Mouse (Mus musculus) left cerebral cortex, postnatal 14 days (tissue): ENCODE results near the gene Mpped2. TPM values are rescaled to one million over a fixed set of nuclear protein-coding genes. Genes with fewer than 3 reads are reported as not detected.
A peak's percentile ranks its signal among the peaks of the same experiment; 100 is the strongest.

Experiments used
- DNase-seq, 2 experiments: peaks; one replicate each; pipeline ENCODE4 v3.0.0; 2021 to 2022; ENCODE audit warnings: low spot score in 2 of 2, mixed read lengths in 1 of 2
- intact Hi-C: fragments of 180-260 bp; cut with DNase I; formaldehyde crosslinking; loops from one replicate; pipeline ENCODE4 v1.15.1; 2025
- long read RNA-seq, 2 experiments: library from polyadenylated mRNA; stranded (forward); transcript quantifications; one replicate each; pipeline ENCODE4 v2.0.0; 2021
- total RNA-seq, 2 experiments: library from RNA; stranded (reverse); gene quantifications; 2 replicates each; pipeline ENCODE4 v1.2.3; 2021

Gene Mpped2
- total RNA-seq, result 10 to 100 TPM; 44.3 to 44.5 TPM
- long read RNA-seq, experiment 1, transcript Mpped2-202 (7 exons, 2,848 nt), result major isoform, 36 of 57 reads
- long read RNA-seq, experiment 1, partial matches to known transcripts, result 4 of 57 reads
- long read RNA-seq, experiment 1, other reads (novel, unspliced or antisense), result 16 of 57 reads
- long read RNA-seq, experiment 2, transcript Mpped2-202 (7 exons, 2,848 nt), result major isoform, 21 of 35 reads
- long read RNA-seq, experiment 2, partial matches to known transcripts, result 2 of 35 reads
- long read RNA-seq, experiment 2, other reads (novel, unspliced or antisense), result 8 of 35 reads

DNA sequence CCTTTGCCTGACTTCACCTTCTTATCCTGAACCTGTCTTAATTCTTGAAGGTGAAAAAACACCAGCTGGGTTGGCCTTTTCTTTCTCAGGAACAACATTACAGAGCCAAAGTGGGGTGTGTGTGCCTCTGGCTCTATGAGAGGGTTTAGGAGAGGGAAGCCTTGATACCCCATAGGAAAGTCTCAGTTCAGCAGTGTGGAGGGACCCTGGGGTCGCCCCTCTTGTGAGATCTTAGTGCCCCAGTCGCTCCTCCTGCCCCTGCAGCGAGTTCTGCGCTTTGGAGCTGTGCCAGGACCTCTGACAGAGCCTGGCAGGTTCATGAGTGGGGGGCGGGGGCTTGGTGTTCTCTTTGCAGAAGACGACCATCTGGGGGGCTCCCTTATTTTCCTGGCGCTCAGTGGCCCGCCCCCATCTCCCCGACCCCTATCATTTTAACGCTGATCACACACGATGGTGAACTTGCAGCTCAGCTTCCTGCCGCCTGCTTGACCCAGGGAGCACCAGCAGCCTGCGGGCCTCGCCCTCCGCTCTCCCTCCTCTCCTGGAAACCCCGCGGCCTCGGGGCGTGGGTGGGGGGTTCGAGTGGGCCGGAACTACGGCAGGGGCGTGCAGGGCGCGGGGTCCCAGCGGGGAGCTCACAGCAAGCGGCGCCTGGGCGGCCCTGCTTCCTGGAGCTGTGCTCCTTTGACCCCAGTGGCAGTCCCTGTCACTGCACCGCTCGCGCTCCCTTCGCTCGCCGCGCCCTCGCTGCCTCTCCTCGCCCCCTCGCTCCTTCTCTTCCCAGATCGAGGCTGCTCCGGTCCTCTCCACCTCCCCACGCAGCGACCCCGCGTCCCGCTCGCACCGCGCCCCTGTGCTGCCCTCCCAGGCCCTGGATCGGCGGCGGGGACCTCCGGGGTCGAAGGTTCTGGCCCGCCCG lies at the start of gene Mpped2:
TSS of gene Mpped2 (plus strand) at position 487 of the 919 bp plus-strand sequence.
- intact Hi-C loops, result loop anchor here (1.0 to 10.0 kb wide), 3 partner anchors 178 to 338 kb away; no protein-coding TSS in a partner anchor
- peak; percentile 53 to 57 for DNase-seq

DNA sequence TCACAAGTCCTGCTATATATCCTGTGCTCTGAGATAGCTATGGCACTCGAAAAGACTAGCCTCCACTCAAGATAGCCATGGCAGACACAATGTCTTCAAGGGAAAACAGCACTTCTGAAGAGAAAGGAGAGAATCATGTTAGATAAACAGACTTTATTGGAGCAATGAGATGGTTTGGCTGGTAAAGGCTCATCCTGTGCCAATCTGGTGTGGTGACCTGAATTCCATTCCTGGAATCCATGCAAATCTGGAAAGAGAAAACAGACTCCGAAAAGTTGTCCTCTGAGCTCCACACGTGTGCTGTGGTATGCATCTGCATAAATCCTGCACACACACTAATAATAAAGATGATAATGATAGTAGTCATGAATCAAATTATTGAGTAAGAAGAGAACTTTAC lies 48.3 kb upstream of the Mpped2 start:
- intact Hi-C loops, result loop anchor here (10.0 kb wide), 1 partner anchor 130 kb away; no protein-coding TSS in a partner anchor
- no peak for DNase-seq

- intact Hi-C loops, result loop anchor here (10.0 kb wide), 1 partner anchor 135 kb away; no protein-coding TSS in a partner anchor
- DNase-seq, result peak; percentile 85
These were observed 43.1 kb upstream of the Mpped2 start for GRCm38 (mm10) chr2:106649686-106650570.

DNA sequence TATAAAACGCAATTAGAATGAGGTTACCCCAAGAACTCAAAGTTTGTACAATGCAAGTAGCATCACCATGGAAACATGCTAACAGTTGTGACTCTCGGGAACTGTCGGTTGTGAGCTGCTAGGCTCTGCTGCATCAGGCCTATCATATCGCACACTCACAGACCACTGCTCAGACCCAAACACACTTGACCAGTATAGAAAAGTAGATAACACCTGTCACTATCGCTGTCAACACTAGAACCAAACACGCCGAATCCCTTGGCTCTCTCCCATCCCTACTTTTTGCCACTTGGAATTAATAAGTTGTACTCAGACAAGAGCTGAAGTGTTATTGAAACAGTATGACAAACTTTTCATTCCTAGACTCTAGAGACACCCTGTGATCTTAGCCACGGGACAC lies 40.9 kb upstream of the Mpped2 start:
- no peak for DNase-seq
- intact Hi-C loops, result no loop called here

GRCm38 (mm10) chr2:106652741-106653140 lies 40.3 kb upstream of the Mpped2 start:
- no peak for DNase-seq
- intact Hi-C loops, result no loop called here

GRCm38 (mm10) chr2:106653261-106653660 lies 39.8 kb upstream of the Mpped2 start:
- intact Hi-C loops, result no loop called here
- no peak for DNase-seq

GRCm38 (mm10) chr2:106655271-106655670 lies 37.8 kb upstream of the Mpped2 start:
- intact Hi-C loops, result no loop called here
- no peak for DNase-seq

- intact Hi-C loops, result no loop called here
- no peak for DNase-seq
These were observed 27.8 kb upstream of the Mpped2 start for GRCm38 (mm10) chr2:106665271-106665670.

DNA sequence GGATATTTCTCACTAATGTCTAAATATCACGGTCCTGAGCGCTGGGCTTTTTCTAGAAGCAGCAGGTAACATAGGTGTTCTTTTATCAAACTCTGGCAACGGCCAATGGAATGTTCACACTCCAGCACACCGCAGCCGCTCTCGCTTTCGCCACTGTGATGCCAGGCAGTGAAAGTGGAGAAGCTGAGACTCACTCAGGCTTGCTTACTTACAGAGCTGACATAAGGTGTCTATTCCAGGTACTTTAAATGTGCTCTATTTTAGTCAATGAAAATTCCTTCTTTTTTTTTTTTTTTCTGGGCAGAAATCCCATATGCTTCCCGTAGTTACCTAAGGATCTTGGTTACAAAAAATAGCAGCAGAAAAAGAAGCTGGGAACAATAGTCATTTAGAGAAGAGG lies 18.8 kb upstream of the Mpped2 start:
- intact Hi-C loops, result no loop called here
- DNase-seq, result no peak

- intact Hi-C loops, result no loop called here
- no peak for DNase-seq
These were observed 15.6 kb upstream of the Mpped2 start for GRCm38 (mm10) chr2:106677449-106677848.

DNA sequence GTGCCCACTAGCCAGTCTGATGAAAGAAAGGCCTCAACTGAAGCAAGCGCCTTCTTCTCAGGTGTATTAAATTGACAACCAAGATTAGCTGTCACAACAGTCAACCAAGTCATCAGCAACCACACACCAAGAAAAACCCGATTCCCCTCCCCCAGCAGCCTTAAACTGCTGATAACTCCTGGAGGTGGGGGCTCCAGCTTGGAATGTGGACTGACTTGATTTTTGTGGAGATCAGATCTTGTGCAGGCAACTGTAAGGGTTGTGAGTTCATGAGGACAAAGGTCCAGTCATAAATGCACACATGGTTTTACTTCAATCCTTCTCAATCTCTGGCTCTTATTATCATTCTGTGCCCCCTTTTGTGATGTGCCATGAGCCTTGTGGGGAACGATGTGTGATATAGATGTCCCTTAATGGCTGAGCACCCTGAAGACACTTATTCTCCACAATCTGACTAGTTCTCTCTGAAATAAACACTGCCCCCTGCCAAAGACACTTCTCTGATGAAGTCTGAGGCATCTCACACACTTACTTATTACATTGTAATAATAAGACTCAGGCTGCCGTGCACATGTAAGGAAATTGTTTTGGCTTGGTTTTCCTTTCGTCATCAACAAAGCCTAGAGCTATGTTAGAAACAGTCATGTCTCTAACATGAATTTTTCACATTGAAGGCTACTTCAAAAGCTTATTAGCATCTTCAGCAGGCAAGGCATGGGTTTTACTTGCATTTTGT lies 13.2 kb upstream of the Mpped2 start:
- intact Hi-C loops, result no loop called here
- DNase-seq, result no peak

DNA sequence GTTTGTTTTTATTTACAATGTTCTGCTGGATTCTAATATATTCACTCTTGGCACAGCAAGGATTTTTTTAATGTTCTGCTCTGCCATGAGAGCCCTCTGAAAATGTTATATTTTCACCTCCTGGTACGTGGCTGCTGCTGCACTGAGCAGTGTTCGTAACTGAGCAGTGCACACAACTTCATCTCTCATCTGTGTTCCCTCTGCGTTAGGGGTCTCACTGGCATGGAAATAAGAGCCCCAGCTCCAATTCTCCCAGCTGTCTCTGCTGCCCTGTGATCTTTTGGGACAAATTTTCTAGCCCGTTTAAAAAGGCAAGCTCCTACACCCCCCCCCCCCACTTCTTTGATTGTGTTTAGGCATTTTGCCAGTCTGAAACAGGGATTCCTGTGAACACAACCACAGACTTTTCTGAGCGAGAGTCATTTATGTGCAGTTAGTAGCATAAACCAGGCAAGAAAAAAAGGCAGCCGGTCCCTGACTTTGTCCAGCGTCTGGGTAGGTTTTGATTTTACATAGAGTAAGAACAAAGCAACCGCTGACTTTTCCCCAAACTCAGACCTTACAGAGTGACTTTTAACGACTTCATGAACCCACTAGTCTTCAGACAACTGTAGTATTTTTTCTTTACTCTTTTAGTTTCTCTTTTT lies 9.8 kb upstream of the Mpped2 start:
- no peak for DNase-seq
- intact Hi-C loops, result no loop called here

DNA sequence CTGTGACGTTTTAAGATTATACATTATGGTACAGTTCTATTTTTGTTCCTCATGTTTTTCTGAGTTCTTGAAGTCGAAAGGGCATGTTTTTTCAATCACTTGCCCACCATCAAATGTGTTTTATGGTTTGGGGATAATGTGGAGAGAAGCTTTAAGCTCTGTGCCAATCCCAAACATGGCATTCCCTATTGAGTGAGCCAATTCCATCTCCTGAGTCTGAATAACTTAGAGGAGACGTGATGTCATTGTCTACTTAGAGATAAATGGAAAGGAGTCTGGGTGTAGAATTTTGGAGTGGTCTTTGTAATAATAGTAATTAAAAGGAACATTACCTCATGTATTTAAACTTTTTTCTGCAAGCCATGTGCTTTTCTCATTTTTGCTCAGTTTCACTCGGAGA lies 9.2 kb upstream of the Mpped2 start:
- no peak for DNase-seq
- intact Hi-C loops, result no loop called here

DNA sequence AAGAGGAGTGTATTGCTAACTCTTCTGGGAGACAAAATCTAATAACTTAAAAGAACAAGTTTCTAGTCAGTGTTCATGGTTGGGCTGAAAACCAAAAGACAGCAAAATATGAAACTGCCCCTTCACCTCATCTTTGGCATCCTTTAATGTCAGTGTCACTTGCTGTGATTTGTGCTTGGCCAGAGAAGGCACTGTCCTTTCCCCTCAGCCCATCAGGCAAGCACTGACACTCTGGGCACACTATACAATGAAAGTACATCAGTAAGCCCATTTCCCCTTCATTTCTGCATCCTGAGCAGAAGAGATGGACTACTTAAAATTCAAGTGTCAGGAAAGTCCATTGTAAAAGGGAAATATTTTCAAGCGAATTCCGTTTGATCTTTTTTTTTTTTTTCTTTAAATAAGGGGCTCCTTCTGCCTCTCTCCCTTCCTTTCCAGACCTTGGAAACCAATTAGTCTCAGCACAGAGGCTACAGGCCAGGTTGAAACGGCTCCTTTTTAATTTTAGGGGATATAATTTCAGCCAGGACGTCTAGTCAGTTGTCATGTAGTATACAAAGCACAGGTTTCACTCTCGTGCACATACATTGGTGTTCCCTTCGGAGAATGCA lies 1.2 kb upstream of the Mpped2 start:
- intact Hi-C loops, result loop anchor here (10.0 kb wide), 2 partner anchors 177 to 337 kb away; no protein-coding TSS in a partner anchor
- DNase-seq, result no peak

- DNase-seq, result peak in 1 of 2 experiments; percentile 11
- intact Hi-C loops, result loop anchor here (10.0 kb wide), 2 partner anchors 178 to 338 kb away; no protein-coding TSS in a partner anchor
These were observed 675 bp upstream of the Mpped2 start for GRCm38 (mm10) chr2:106692405-106692782.

DNA sequence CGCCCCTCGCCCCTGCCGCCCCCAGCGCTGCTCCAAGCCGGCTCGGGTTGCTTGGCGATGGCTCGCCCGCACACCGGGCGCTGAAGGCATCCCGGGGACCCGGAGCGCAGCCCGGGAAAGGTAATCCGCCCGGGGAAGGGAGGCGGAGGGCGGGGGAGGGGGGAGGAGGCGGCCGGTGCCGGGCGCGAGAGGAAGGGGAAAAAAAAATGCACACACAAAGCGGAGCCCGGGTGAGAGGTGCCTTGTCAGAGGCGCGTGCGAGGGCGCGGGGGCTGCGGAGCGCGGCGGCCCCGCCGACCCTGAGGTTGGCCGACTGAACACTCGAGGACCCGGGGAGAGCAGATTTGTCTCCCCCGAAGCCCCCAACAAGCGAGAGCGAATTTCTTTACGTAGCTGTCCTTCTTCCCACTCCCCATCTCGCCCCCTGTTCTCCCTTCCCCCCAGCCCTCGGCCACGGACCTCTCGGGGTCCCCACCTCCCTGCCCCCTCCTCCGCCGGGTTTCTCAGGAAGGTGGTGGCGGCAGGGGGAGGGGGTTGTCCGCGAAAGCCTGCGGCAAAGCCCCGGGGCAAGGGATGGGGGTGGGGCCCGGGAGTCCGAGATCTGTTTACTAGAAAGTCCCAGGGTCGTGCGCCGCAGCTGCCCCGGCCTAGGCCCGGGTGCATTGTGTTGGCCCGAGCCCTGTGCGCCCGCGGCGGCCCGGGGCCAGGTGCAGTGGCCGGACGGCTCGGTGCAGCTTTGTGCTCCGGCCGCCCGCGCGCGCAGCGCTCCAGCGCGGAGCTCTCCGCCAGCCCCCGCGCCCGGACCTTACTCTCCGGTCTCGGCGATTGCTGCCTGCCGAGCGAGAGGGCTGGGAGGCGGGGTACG lies 865 bp downstream of the Mpped2 start:
- DNase-seq, result peak; percentile 37 to 48
- intact Hi-C loops, result loop anchor here (1.0 to 10.0 kb wide), 4 partner anchors 179 to 339 kb away; no protein-coding TSS in a partner anchor

- intact Hi-C loops, result loop anchor here (2.0 to 10.0 kb wide), 3 partner anchors 180 to 340 kb away; no protein-coding TSS in a partner anchor
- DNase-seq, result no peak
These were observed 1.5 kb downstream of the Mpped2 start for GRCm38 (mm10) chr2:106694567-106694885.
